Mouse (Mus musculus) kidney, adult 2 months (tissue): ENCODE measurements around the gene Tmem150b. TPM values are rescaled to one million over a fixed set of nuclear protein-coding genes. Genes with fewer than 3 reads are reported as not detected.

ENCODE experiments used
- DNase-seq: peaks from one replicate; pipeline ENCODE4 v3.0.0; 2021
- H3K27ac ChIP-seq: fragments of 200-500 bp; 2 replicates; pipeline ENCODE4 v1.5.1; 2012; ENCODE audit warnings: low read depth, low read length, control low read depth, inconsistent platforms; ENCODE audit not compliant: insufficient read depth
- H3K27me3 ChIP-seq: fragments of 200-500 bp; replicated peaks from 2 replicates; pipeline ENCODE4 v1.6.1; 2012; ENCODE audit warnings: mild to moderate bottlenecking, moderate library complexity, low read length, inconsistent platforms; ENCODE audit not compliant: control insufficient read depth, insufficient read depth
- H3K36me3 ChIP-seq: fragments of 200-500 bp; 2 replicates; pipeline ENCODE4 v1.6.1; 2012; ENCODE audit warnings: mild to moderate bottlenecking, moderate library complexity, low read length, inconsistent platforms; ENCODE audit not compliant: control insufficient read depth, insufficient read depth
- H3K4me1 ChIP-seq: fragments of 200-500 bp; 2 replicates; pipeline ENCODE4 v1.6.1; 2011; ENCODE audit warnings: low read length; ENCODE audit not compliant: control insufficient read depth, insufficient read depth
- H3K4me3 ChIP-seq: fragments of 200-500 bp; 2 replicates; pipeline ENCODE4 v1.5.1; 2011; ENCODE audit warnings: mild to moderate bottlenecking, low read depth, low read length, control low read depth; ENCODE audit not compliant: insufficient read depth
- CTCF ChIP-seq: fragments of 200-500 bp; conservative IDR thresholded peaks from 2 replicates; pipeline ENCODE4 v1.5.1; 2011; ENCODE audit warnings: low read depth, mild to moderate bottlenecking, control low read depth, low read length, moderate library complexity, mixed read lengths; ENCODE audit not compliant: insufficient read depth, insufficient read length
- POLR2A ChIP-seq: fragments of 200-500 bp; IDR thresholded peaks from one replicate; pipeline ENCODE4 v1.6.1; 2011; ENCODE audit warnings: low read depth, low read length, control low read depth
- WGBS: fragments of 180-500 bp; shearing (Covaris S2); methylation state at CpG from one replicate; pipeline ENCODE4 v1.1.7; 2018; 5-methylcytosine and 5-hydroxymethylcytosine counted together
- polyA plus RNA-seq: library from polyadenylated mRNA; depleted of rRNA; stranded (reverse); fragments of >200 nt; gene quantifications from 2 replicates; pipeline ENCODE4 v1.2.3, GENCODE M21; 2012

The Tmem150b gene
- polyA plus RNA-seq, 1 experiment: 0.59 TPM

- Histone ChIP-seq H3K4me1 (peaks cover 5% of the 10 kb centered on the region; the same call in 1 of the 2 replicates), H3K27me3 (no peaks in the 10 kb centered on the region), H3K27ac (no peak overlapping the region), H3K36me3 (no peaks in the 10 kb centered on the region), H3K4me3 (no peak overlapping the region)
- 54% methylated on average over 2 of the region's 2 CpGs for WGBS
- no peak for TF ChIP-seq POLR2A
- no peak for TF ChIP-seq CTCF
- no peak for DNase-seq
Observed at GRCm38 (mm10) chr7:4749169-4749568, 24.1 kb upstream of the Tmem150b start.

- H3K4me1 ChIP-seq: peaks cover 5% of the 10 kb centered on the region; the same call in 1 of the 2 replicates
- no peaks in the 10 kb centered on the region for H3K27me3 ChIP-seq
- no peak overlapping the region for H3K27ac ChIP-seq
- H3K36me3 ChIP-seq: no peaks in the 10 kb centered on the region
- 73% methylated on average over 4 of the region's 4 CpGs for WGBS
- DNase-seq: no peak
- no peak for TF ChIP-seq CTCF
- TF ChIP-seq POLR2A: no peak
- no peak overlapping the region for H3K4me3 ChIP-seq
Observed at GRCm38 (mm10) chr7:4748321-4748720, 23.3 kb upstream of the Tmem150b start.

DNA sequence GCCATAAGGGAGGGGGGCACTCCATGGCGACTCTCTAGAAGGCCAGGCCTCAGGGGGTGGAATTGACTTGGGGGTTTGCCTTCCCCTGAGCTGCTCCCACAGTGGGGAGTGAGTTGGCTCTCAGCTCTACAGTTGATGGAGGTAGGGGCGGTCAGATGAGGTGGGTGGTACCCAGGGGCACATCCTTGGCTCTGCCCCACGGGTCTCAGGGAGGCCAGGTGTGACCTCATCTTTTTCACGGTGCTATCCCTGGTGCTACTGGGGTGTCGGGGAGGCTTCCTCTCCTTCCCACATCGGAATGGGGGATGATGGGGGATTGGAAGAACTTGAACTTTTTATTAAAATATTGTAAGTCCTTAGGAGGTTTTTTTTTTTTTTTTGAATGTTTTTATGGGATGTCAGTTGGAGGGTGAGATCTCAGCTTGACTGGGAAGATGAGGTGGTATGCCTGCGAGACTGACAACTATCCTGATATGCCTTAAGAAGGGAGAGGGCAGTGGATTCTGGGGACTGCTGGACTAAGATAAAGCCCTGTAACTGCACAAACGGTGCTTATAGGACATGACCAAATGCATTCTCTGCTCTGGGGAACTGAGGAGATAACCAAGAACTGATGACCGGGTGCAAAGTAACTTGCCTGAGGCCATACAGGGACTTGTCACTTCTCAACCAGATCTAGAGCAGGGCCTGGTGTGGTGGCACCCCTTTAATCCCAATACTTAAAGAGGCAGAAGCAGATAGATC, 22.3 kb upstream of the Tmem150b start:
- TF ChIP-seq POLR2A (no peak), CTCF (no peak)

DNA sequence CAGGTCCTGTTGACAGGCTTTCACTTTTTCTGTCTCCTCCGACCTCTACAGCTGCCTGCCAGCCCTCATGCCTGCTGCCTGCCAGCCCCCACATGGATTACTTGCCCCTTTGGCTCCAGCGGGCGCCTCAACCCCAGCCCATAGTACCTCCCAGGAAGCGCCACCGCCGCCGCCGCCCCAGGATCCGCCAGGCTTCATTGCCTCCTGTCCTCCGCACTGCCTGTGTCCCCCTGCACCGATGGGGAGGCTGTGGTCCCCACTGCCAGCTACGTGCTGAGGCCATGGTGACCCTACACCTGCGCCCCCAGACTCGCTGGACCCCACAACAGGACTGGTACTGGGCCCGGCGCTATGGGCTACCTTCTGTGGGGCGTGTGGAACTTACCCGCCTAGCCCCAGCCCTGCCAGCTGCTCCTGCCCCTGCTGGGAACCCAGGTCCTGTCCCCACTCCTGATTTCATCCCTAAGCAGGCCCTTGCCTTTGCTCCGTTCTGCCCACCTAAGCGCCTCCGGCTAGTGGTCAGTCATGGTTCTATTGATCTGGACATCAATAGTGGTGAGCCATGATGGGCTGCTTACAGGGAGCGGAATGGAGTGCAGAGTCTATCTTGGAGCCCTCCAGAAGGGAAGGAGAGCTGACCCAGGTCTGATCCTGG, 21.4 kb upstream of the Tmem150b start:
- DNase-seq: no peak
- WGBS: 90% methylated on average over 22 of the region's 22 CpGs
- Histone ChIP-seq H3K4me1 (peaks cover under 1% of the 10 kb centered on the region; the same call in 1 of the 2 replicates), H3K27me3 (no peaks in the 10 kb centered on the region), H3K4me3 (no peak overlapping the region), H3K27ac (no peak overlapping the region), H3K36me3 (no peaks in the 10 kb centered on the region; the same call in 1 of the 2 replicates)
- no peak for TF ChIP-seq CTCF
- TF ChIP-seq POLR2A: no peak

More for the DNA sequence above, 22.3 kb upstream of the Tmem150b start:
- Histone ChIP-seq H3K4me3 (no peak overlapping the region), H3K27ac (no peak overlapping the region), H3K4me1 (peaks cover 5% of the 10 kb centered on the region; the same call in 1 of the 2 replicates), H3K36me3 (no peaks in the 10 kb centered on the region; the same call in 1 of the 2 replicates), H3K27me3 (no peaks in the 10 kb centered on the region)
- DNase-seq: no peak
- WGBS: 79% methylated on average over 9 of the region's 9 CpGs

GRCm38 (mm10) chr7:4744886-4745285, 19.8 kb upstream of the Tmem150b start:
- Histone ChIP-seq H3K4me3 (no peak overlapping the region), H3K27ac (no peak overlapping the region), H3K27me3 (no peaks in the 10 kb centered on the region), H3K36me3 (no peaks in the 10 kb centered on the region; the same call in 1 of the 2 replicates), H3K4me1 (peaks cover 3% of the 10 kb centered on the region; the same call in 1 of the 2 replicates)
- DNase-seq: no peak
- TF ChIP-seq CTCF (no peak), POLR2A (no peak)
- 96% methylated on average over 6 of the region's 6 CpGs for WGBS

GRCm38 (mm10) chr7:4743354-4743753, 18.3 kb upstream of the Tmem150b start:
- no peaks in the 10 kb centered on the region for H3K27me3 ChIP-seq
- 48% methylated on average over 2 of the region's 2 CpGs for WGBS
- TF ChIP-seq CTCF: no peak
- TF ChIP-seq POLR2A: no peak
- H3K27ac ChIP-seq: no peak overlapping the region
- H3K4me1 ChIP-seq: peaks cover 3% of the 10 kb centered on the region; the same call in 1 of the 2 replicates
- no peak overlapping the region for H3K4me3 ChIP-seq
- H3K36me3 ChIP-seq: no peaks in the 10 kb centered on the region; the same call in 1 of the 2 replicates
- DNase-seq: no peak

DNA sequence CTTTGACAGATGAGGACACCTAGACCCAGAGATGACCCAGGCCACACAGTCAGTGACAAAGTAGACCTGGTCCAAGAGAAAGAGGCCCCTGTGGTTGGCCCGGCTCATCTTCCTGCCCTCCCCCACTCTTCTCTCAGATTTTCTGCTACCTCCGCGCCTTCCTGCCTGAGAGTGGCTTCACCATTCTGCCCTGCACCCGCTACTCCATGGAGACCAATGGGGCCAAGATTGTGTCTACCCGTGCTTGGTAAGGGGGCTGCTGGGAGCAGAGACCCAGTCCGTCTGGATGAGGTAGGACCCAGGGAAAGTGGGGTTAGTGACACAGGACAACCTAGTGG, 17.4 kb upstream of the Tmem150b start:
- Histone ChIP-seq H3K27me3 (no peaks in the 10 kb centered on the region), H3K4me3 (no peak overlapping the region), H3K36me3 (no peaks in the 10 kb centered on the region; the same call in 1 of the 2 replicates), H3K4me1 (peaks cover 3% of the 10 kb centered on the region; the same call in 1 of the 2 replicates), H3K27ac (no peak overlapping the region)
- 89% methylated on average over 6 of the region's 6 CpGs for WGBS
- no peak for TF ChIP-seq CTCF
- no peak for TF ChIP-seq POLR2A
- no peak for DNase-seq
